Mouse (Mus musculus) lung, embryonic 14.5 days (tissue): Measurements from ENCODE around the gene Fgfr2. TPM values are rescaled to one million over a fixed set of nuclear protein-coding genes. Genes with fewer than 3 reads are reported as not detected.
A peak's percentile ranks its signal among the peaks of the same experiment; 100 is the strongest.

Experiments
- ATAC-seq: fragments of 200-750 bp; cut with Nextera tagmentation; 2 replicates; pipeline ENCODE4 v1.8.0; 2017; ENCODE audit warnings: mild to moderate bottlenecking, moderate TSS enrichment, moderate library complexity; ENCODE audit not compliant: insufficient read depth
- DNase-seq: peaks from one replicate; pipeline ENCODE4 v3.0.0-alpha.2; 2015
- H3K27ac ChIP-seq: fragments of 300-500 bp; sonication (generic); 2 replicates; pipeline ENCODE4 v1.5.1; 2014; ENCODE audit warnings: low read depth, mild to moderate bottlenecking, moderate library complexity
- H3K27me3 ChIP-seq: fragments of 300-500 bp; sonication (generic); 2 replicates; pipeline ENCODE4 v1.6.1; 2014; ENCODE audit warnings: low read length, control low read depth; ENCODE audit not compliant: insufficient read depth
- H3K36me3 ChIP-seq: fragments of 300-500 bp; sonication (generic); 2 replicates; pipeline ENCODE4 v1.6.1; 2014; ENCODE audit warnings: control low read depth; ENCODE audit not compliant: insufficient read depth
- H3K4me1 ChIP-seq: fragments of 300-500 bp; sonication (generic); 2 replicates; pipeline ENCODE4 v1.6.1; 2014; ENCODE audit warnings: antibody characterized with exemption, control low read depth; ENCODE audit not compliant: insufficient read depth
- H3K4me2 ChIP-seq: fragments of 300-500 bp; sonication (generic); 2 replicates; pipeline ENCODE4 v1.6.1; 2014; ENCODE audit warnings: mild to moderate bottlenecking
- H3K4me3 ChIP-seq: fragments of 300-500 bp; sonication (generic); 2 replicates; pipeline ENCODE4 v1.5.1; 2014; ENCODE audit warnings: low read depth, low read length
- H3K9ac ChIP-seq: fragments of 300-500 bp; sonication (generic); 2 replicates; pipeline ENCODE4 v1.6.1; 2014
- H3K9me3 ChIP-seq: fragments of 300-500 bp; sonication (generic); 2 replicates; pipeline ENCODE4 v1.6.1; 2016; ENCODE audit warnings: low read depth, low read length, control low read depth
- CTCF ChIP-seq: IDR thresholded peaks from 2 replicates; pipeline ENCODE4 v1.5.1; 2016; ENCODE audit warnings: antibody characterized with exemption, low read depth
- WGBS: fragments of 180-500 bp; shearing (Covaris S2); extraction: QIAGEN DNeasy Blood & Tissue Kit; methylation state at CpG from one replicate; pipeline ENCODE4 v1.1.7; 2014; 5-methylcytosine and 5-hydroxymethylcytosine counted together
- polyA plus RNA-seq: library from polyadenylated mRNA; unstranded; fragments of >200 nt; fragmentation: Nextera tagmentation; extraction: Ambion mirVana; gene quantifications from 2 replicates; pipeline ENCODE4 v1.2.1, GENCODE M21; 2014

The Fgfr2 gene
- polyA plus RNA-seq, 1 experiment from 2014 or later, result 179 TPM

DNA sequence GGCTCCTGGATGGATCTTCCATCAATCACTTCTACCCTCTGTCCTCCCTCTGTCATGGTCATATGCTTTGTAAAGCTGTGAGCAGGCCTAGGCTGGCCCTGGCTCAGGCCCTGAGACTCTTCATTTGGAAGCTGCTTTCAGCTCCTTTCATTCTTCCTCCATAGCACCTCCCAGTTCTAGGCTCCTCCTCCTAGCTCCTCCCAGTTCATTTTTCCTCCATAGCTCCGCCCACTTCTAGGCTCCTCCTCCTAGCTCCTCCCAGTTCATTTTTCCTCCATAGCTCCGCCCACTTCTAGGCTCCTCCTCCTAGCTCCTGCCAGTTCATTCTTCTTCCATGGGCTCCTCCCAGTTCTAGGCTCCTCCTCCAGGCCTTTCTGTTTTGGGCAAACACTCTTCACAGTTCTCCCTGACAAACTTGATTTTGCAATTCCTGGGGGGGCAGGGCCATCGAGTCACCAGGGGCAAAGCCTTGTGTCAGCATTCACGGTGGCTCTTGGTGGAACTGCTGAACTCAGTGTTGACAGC, 880.5 kb downstream of the Fgfr2 start:
- Histone ChIP-seq H3K27me3 (no peaks in the 10 kb centered on the region), H3K4me3 (no peak overlapping the region), H3K36me3 (peaks cover 26% of the 10 kb centered on the region), H3K4me2 (no peak overlapping the region), H3K4me1 (peaks cover 16% of the 10 kb centered on the region), H3K9ac (no peak overlapping the region), H3K9me3 (no peaks in the 10 kb centered on the region), H3K27ac (no peak overlapping the region)
- TF ChIP-seq CTCF, result no peak
- ATAC-seq (peak; percentile 38; the same call in 1 of the 2 replicates), DNase-seq (peak; percentile 55)
- 34% methylated on average over 4 of the region's 4 CpGs for WGBS

DNA sequence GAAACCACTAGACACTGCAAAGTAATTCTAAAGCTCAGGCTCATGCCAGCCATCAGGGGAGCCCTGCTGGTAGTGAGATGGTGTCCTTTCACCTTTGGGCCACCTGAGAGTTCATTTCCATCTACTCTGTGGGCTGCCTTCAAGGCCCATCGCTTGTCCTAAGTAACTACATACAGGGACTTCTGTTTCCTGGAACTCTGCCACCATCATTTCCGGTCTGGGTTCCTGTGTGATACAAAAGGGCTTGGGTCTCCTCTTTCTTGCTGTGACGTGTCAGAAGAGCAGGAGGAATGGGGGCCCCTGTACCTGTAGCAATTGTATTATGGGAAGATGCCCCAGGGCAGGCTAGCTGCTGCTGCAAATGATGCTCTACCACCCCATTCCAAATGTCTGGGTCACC, 884.2 kb downstream of the Fgfr2 start:
- Histone ChIP-seq H3K4me3 (no peak overlapping the region), H3K27ac (no peak overlapping the region), H3K36me3 (peaks cover 18% of the 10 kb centered on the region), H3K27me3 (no peaks in the 10 kb centered on the region), H3K9me3 (no peaks in the 10 kb centered on the region), H3K4me2 (no peak overlapping the region), H3K4me1 (peaks cover 10% of the 10 kb centered on the region), H3K9ac (no peak overlapping the region)
- no peak for TF ChIP-seq CTCF
- DNase-seq, result peak; percentile 60
- whole genome bisulfite sequencing, result 61% methylated on average over 3 of the region's 3 CpGs
- no peak for ATAC-seq

DNA sequence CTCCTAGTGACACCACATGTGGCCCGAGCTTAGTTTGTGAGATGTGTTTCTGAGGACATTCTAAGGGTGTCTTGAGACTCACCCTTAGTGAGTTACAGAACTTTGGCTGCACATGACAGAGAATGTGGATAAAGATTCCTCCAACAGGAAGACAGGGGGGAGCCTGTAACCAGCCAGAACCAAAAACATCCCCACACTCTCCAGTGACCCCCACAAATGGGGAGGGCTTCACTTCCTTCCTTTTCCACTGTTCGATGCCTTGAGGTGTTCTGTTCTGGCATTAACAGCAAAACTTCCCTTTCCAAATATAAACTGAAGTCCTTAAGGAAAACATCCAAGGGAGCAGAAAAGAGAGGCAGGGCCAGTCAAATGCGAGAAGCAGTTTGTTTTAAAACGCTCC, 886.0 kb downstream of the Fgfr2 start:
- H3K4me3 ChIP-seq, result no peak overlapping the region
- H3K36me3 ChIP-seq, result peaks cover 16% of the 10 kb centered on the region
- no peak for DNase-seq
- H3K27me3 ChIP-seq, result no peaks in the 10 kb centered on the region
- H3K27ac ChIP-seq, result no peak overlapping the region
- WGBS, result 37% methylated on average over 4 of the region's 4 CpGs
- ATAC-seq, result no peak
- H3K9me3 ChIP-seq, result no peaks in the 10 kb centered on the region
- no peak overlapping the region for H3K4me2 ChIP-seq
- H3K4me1 ChIP-seq, result peaks cover 6% of the 10 kb centered on the region; the same call in 1 of the 2 replicates
- TF ChIP-seq CTCF, result no peak
- no peak overlapping the region for H3K9ac ChIP-seq

DNA sequence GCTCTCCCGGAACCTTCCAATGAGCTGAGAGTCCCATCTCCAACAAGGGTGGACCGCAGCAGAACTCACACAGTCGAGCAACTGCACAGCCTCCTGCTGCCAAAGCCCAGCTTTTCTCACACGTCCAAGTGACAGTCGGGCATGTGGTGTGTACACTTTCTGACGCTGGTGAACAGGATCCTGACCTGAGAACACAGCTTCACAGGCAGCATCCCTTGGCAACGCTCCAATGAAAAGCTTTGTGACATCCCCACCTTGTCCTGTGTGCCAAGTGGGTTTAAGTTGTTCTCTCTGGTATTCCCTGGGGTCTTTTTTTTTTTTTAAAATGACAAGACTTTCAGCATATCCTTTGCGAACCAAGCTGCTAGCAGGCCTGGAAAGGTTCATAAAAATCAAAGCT, 886.4 kb downstream of the Fgfr2 start:
- no peaks in the 10 kb centered on the region for H3K9me3 ChIP-seq
- H3K4me3 ChIP-seq, result no peak overlapping the region
- H3K36me3 ChIP-seq, result peaks cover 15% of the 10 kb centered on the region
- no peaks in the 10 kb centered on the region for H3K27me3 ChIP-seq
- H3K4me2 ChIP-seq, result no peak overlapping the region
- ATAC-seq, result no peak
- no peak for TF ChIP-seq CTCF
- WGBS, result 45% methylated on average over 8 of the region's 8 CpGs
- peak; percentile 27 for DNase-seq
- H3K9ac ChIP-seq, result no peak overlapping the region
- no peak overlapping the region for H3K27ac ChIP-seq
- H3K4me1 ChIP-seq, result peaks cover 6% of the 10 kb centered on the region; the same call in 1 of the 2 replicates

DNA sequence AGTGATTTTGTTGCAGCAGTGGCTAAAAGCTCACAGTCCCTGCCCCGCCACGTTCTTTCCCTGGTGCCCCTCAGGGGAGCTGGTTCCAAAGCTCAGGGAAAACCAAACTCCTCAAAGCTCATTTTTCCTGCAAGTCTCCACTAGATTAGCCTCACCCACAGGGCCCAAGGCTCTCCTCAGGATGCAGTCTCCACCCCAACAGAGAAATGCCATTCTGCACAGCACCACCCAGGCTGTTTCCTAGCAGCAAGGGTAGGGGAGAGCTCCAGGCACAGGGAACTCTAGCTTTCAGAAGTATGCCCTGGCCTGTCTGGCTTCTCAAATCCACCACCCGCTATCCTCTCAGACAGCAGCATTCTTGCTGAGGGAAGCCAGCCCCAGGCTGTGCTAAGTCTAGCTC, 888.9 kb downstream of the Fgfr2 start:
- Histone ChIP-seq H3K4me1 (peaks cover 6% of the 10 kb centered on the region; the same call in 1 of the 2 replicates), H3K27ac (no peak overlapping the region), H3K4me3 (no peak overlapping the region), H3K9ac (no peak overlapping the region), H3K9me3 (no peaks in the 10 kb centered on the region), H3K27me3 (no peaks in the 10 kb centered on the region), H3K4me2 (no peak overlapping the region), H3K36me3 (peaks cover 8% of the 10 kb centered on the region; the same call in 1 of the 2 replicates)
- TF ChIP-seq CTCF, result no peak
- DNase-seq (no peak), ATAC-seq (no peak)
- WGBS, result 80% methylated on average over 3 of the region's 3 CpGs

DNA sequence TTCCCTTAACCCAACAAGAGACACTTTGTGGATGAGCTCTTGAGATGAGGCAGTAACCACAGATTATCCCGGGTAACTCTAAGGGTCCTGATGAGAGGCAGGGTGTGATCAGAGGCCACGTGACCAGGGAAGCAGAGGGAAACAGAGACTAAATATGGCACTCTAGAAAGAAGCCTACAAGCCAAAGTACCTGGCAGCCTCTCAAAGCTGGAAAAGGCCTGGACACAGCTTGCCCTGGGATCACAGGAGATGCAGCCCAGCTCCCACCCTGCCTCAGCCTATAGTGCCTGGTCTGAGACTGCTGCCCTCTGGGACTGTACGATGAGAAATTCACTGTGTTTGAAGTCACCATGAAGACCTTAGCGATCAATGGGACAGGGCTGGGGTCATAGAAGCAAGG, 889.4 kb downstream of the Fgfr2 start:
- Histone ChIP-seq H3K27me3 (no peaks in the 10 kb centered on the region), H3K4me1 (peaks cover 6% of the 10 kb centered on the region; the same call in 1 of the 2 replicates), H3K36me3 (peaks cover 8% of the 10 kb centered on the region; the same call in 1 of the 2 replicates), H3K9ac (no peak overlapping the region), H3K27ac (no peak overlapping the region), H3K4me3 (no peak overlapping the region), H3K9me3 (no peaks in the 10 kb centered on the region), H3K4me2 (no peak overlapping the region)
- TF ChIP-seq CTCF, result no peak
- DNase-seq (no peak), ATAC-seq (no peak)
- 83% methylated on average over 4 of the region's 4 CpGs for WGBS

DNA sequence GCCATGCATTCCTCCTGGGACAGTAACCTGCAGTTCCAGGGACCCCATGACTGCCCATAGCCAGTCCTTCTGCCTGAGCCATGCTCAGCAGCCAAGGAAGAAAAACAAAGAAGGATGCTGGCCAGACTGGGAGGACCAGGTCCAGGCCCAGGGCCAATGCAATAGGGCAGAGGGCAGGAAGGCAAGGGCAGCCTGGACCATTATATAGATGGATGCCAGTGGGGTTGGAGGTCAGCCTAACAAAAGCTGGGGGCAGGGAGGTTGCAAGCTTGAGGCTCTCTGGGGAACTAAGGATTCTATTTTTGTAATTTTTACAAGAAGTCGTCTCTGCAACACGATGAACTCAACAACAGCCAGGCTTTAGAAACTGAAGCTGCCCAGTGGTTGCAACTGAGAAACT, 890.2 kb downstream of the Fgfr2 start:
- no peak overlapping the region for H3K4me2 ChIP-seq
- TF ChIP-seq CTCF, result no peak
- WGBS, result 44% methylated on average over 2 of the region's 2 CpGs
- DNase-seq, result no peak
- H3K9me3 ChIP-seq, result no peaks in the 10 kb centered on the region
- peaks cover 3% of the 10 kb centered on the region; the same call in 1 of the 2 replicates for H3K36me3 ChIP-seq
- ATAC-seq, result no peak
- H3K27ac ChIP-seq, result no peak overlapping the region
- H3K9ac ChIP-seq, result no peak overlapping the region
- H3K4me1 ChIP-seq, result peaks cover 3% of the 10 kb centered on the region; the same call in 1 of the 2 replicates
- H3K27me3 ChIP-seq, result no peaks in the 10 kb centered on the region
- H3K4me3 ChIP-seq, result no peak overlapping the region
